Mouse (Mus musculus) urinary bladder, postnatal 14 days (tissue): ENCODE data around the gene Cdc6.
"Not testable (repeated sequence)": the region's sequence is repeated elsewhere in the genome, so short reads cannot be mapped to it uniquely, and the experiment has no call there.

Experiments
- DNase-seq: peaks from one replicate; pipeline ENCODE4 v3.0.0; 2021; ENCODE audit warnings: low spot score

The Cdc6 gene

DNA sequence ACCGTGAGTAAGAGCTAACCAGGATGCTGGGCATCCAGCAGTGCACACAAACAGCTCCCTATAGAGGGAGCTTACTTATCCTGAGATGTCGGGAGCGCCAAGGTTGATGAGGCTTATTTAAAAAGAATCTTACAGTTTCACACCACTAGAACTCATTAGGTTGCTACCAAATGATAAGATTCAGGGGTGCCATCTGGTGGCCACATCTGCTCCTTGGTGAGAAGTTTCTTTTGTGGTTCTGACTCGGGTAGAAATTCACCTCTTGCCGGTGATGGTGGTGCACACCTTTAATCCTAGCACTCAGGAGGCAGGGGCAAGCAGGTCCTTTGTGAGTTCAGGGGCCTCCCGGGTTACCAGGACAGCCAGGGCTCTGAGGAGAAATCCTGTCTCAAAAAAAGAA lies 2.1 kb downstream of the Cdc6 start:
- peak; percentile 81 for DNase-seq

DNA sequence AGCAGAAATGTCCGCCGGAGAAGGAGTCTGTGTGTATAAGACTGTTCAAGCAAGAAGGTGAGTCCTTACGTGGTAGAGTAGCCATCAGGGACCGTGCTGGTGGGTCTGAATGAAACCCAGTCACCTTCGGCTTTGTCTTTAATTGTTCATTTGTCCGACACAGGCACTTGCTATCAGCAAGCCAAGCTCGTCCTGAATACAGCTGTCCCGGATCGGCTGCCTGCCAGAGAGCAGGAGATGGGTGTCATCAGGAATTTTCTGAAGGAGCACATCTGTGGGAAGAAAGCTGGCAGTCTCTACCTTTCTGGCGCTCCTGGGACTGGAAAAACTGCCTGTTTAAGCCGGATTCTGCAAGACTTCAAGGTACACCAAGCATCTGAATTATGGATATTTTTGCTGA lies 2.8 kb downstream of the Cdc6 start:
- no peak for DNase-seq

GRCm38 (mm10) chr11:98911498-98911897 lies 3.9 kb downstream of the Cdc6 start:
- no peak for DNase-seq

DNA sequence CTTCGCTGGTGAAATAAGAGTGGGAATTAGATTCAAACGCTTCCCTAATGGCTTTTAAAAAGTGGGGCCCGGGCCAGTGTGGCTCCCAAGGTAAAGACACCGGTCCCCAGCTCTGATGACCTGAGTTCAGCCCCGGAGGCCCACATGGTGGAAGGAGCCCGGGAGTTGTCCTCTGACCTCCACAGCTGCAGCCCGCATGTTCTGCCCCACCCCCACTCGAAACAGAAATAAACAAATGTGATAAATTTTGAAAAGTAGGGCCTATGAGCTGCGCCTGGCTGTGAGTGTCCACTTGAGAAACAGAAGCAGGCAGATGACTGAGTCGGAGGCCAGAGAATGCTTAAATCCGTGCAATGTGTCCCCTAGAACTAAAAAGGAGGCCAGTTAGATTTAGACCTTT lies 6.6 kb downstream of the Cdc6 start:
- no peak for DNase-seq

DNA sequence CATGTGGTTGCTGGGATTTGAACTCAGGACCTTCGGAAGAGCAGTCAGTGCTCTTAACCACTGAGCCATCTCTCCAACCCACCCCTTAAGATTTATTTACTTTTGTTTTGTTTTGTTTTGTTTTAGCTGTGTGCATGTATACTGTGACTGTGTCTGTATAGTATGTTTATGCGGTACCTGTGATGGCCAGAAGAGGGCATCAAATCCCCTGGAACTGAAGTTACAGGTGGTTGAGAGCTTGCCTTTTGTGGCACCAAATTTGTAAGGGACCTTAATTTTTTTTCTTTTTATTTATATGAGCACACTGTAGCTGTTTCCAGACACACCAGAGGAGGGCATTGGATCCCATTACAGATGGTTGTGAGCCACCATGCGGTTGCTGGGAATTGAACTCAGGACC lies 8.8 kb downstream of the Cdc6 start:
- not testable (repeated sequence) for DNase-seq

GRCm38 (mm10) chr11:98917428-98918005 lies 9.9 kb downstream of the Cdc6 start:
- DNase-seq: no peak

GRCm38 (mm10) chr11:98918231-98918630 lies 10.6 kb downstream of the Cdc6 start:
- DNase-seq: peak; percentile 62

GRCm38 (mm10) chr11:98919009-98919408 lies 11.4 kb downstream of the Cdc6 start:
- no peak for DNase-seq

GRCm38 (mm10) chr11:98921813-98922212 lies 14.2 kb downstream of the Cdc6 start:
- DNase-seq: peak; percentile 60

DNA sequence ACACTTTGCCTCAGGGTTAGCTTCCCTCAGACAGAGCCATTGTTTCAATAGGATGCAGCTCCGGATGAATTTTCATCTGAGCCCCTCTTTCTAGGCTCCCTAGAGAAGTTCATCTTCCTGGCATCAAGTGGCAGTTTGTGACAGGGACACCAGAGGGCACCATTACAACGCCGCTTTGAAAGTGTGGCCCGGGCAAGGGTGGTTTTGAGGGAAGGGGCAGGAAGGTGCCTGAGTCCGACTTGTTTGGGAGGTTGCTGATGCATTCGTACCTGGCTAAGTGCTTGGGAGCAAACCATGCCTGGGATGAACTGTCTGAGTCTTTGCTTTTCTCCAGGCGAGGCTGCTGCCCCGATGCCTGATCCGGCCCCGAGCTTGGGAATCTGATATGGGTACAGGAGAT lies 14.7 kb downstream of the Cdc6 start:
- DNase-seq: peak; percentile 65

DNA sequence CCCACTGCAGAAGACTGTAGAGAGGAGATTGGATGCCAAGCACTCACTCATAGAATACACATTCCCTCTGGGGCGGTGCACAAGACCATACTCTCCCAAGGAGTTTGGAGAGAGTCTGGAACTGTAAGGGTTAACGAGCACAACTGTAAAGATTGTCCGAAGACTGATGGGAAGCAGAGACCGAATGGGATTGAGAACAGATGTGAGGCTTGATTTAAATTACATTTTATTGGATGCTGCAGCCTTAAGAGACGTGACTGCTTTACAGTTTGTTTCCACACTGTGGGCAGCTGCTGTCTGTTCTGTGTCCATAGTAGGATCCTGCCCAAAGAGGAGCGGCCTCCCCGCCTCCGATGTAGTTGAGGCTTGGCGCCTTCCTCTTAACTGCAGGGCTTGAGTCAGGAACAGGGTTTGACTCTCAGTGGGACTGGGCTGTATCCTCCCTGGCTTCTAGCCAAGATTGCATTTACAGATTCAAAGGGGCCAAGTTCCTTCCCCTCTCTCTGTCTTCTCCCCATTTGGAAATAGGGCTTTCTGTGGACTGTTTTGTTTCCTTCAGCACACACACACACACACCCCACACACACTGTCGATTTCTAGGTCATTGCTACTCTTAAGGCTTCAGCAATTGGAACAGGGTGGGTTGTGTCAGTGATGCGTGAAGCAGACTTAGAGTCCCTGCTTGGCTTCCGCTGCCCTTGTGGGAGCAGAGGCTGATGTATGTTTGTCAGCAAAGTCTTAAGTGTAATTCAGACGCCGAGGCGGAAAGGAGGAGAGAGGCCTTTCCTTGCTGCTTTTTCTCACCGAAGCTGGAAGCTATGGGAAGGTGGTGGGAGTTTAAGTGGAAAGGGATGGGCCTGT lies 15.5 kb downstream of the Cdc6 start:
- peak; percentile 60 for DNase-seq

- no peak for DNase-seq
These were observed 17.1 kb downstream of the Cdc6 start for GRCm38 (mm10) chr11:98924633-98925175.

DNA sequence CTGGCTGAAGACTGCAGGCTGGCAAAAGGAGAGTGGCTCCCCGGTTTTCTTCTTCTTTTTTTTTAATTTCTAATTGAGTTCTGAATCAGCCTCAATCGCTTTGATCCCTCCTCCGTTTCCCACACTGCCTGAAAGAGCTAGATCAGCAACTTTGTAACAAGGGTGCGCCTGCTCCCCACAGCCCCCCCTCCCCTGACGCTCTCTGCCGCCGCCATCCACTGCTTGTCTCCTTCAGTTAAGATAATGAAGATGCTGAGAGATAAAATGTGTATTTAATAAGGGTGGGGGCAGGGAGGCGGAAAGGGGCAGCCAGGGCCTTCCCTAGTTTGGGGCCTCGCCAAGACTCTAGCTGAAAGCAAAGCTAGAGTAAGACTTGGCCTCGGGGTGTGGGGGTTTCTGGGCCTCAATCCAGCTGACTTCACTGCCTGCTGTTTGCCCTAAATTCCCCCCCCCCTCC lies 17.7 kb downstream of the Cdc6 start:
- DNase-seq: peak; percentile 68

GRCm38 (mm10) chr11:98925868-98926311 lies 18.3 kb downstream of the Cdc6 start:
- DNase-seq: no peak

- no peak for DNase-seq
These were observed 19.0 kb downstream of the Cdc6 start for GRCm38 (mm10) chr11:98926553-98926952.

DNA sequence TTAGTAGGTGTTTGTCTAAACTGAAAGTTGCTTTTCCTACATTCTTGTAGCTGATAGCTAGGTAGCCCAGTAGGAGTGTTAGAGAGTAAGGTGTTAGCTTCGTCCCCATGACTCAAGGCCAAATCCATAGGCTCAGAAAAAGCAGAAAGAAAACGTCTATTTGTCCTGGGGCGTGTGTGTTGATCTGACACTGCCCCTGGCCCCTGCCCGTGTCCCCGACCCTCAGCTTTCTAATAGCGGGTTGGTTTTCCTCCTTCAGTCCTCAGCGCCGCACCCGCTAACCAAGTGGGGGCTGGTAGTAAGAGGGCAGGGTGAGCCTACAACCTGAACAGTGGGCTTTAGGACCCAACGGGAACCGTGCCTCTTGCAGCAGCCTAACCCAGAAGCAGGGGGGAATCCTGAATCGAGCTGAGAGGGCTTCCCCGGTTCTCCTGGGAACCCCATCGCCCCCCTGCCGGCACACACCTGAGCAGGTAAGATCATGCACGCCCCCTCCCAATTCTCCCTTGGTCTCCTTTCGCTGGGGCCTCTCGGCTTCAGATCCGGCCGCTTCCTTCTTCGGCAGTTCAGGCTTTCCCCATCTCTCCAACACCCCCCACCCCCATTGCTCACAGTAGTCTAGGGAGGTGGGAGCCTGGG lies 20.0 kb downstream of the Cdc6 start, which contains the start of gene Rara:
Gene Rara (plus strand): TSS at position 381 of the 639 bp plus-strand sequence.
- no peak for DNase-seq

GRCm38 (mm10) chr11:98928186-98928893 lies 20.7 kb downstream of the Cdc6 start:
- no peak for DNase-seq

- no peak for DNase-seq
These were observed 21.9 kb downstream of the Cdc6 start for GRCm38 (mm10) chr11:98929503-98929902.

- no peak for DNase-seq
These were observed 22.6 kb downstream of the Cdc6 start for GRCm38 (mm10) chr11:98930127-98930601.

GRCm38 (mm10) chr11:98930773-98931512 lies 23.3 kb downstream of the Cdc6 start:
- no peak for DNase-seq
